Mouse (Mus musculus): ENCODE data around the gene Hmcn1.

DNA sequence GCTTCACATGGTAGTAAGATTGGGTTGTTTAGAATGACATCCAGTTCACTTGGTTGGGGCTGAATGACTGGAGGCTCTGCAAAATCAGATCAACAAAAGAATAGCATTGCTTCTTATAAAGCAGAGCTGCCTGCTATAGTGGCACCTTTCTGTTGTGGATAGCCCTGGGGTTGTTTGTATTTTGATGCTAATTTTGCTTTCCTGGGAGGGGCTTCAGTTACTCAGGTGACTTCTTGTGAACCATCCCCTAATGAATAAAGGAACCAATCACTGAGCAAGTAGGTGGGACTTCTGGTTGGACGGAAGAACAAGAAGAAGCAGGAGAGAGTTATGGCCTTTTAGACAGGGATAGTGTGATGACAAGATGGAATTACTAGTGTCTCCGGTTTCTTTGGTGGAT, 370.0 kb downstream of the Hmcn1 start:
- TF ChIP-seq GATA1 (IDR thresholded peaks at IDR 0.05; ENCODE audit: low read depth, low read length) (no peak), RCOR1 (IDR thresholded peaks at IDR 0.05; ENCODE audit: low read depth, low read length) (no peak), CTCF (IDR thresholded peaks at IDR 0.05 in 2 of 3, conservative IDR thresholded peaks at IDR 0.05 in 1 of 3; ENCODE audit: control insufficient read depth in 1 of 3, insufficient read depth in 1 of 3, low read depth in 2 of 3, low read length in 3 of 3, poor library complexity in 1 of 3, severe bottlenecking in 1 of 3) (no peak), MYC (IDR thresholded peaks at IDR 0.05; ENCODE audit: low read depth, low read length) (no peak), EP300 (IDR thresholded peaks at IDR 0.05; ENCODE audit: low read depth in 1 of 2, low read length in 2 of 2) (no peak), MAFK (IDR thresholded peaks at IDR 0.05; ENCODE audit: borderline replicate concordance, low read depth, low read length) (no peak), CHD1 (IDR thresholded peaks at IDR 0.05; ENCODE audit: low read depth, low read length) (no peak), POLR2A (IDR thresholded peaks at IDR 0.05; ENCODE audit: control insufficient read depth in 1 of 2, insufficient read depth in 1 of 2, low read depth in 1 of 2, low read length in 2 of 2, poor library complexity in 1 of 2) (no peak)
